Mouse (Mus musculus) CH12.LX (cell line): ENCODE results near the gene Pappa2.

Experiments used
- CTCF ChIP-seq, 2 experiments: IDR thresholded peaks in 1 of 2; conservative IDR thresholded peaks in 1 of 2; 2 replicates each; pipeline ENCODE4 v1.5.1; 2011 to 2012; ENCODE audit warnings: low read depth in 2 of 2, low read length in 2 of 2, improper control_type of control experiment in 1 of 2, inconsistent platforms in 1 of 2, mild to moderate bottlenecking in 1 of 2, moderate library complexity in 1 of 2
- HCFC1 ChIP-seq: IDR thresholded peaks from 2 replicates; pipeline ENCODE4 v1.6.1; 2012; ENCODE audit warnings: low read depth, mild to moderate bottlenecking, inconsistent platforms, low read length, improper control_type of control experiment
- MXI1 ChIP-seq: IDR thresholded peaks from 2 replicates; pipeline ENCODE4 v1.6.1; 2011; ENCODE audit warnings: mild to moderate bottlenecking, low read depth, low read length, improper control_type of control experiment
- NELFE ChIP-seq: IDR thresholded peaks from 2 replicates; pipeline ENCODE4 v1.6.1; 2011; ENCODE audit warnings: low read depth, low read length, improper control_type of control experiment
- NRF1 ChIP-seq: IDR thresholded peaks from 2 replicates; pipeline ENCODE4 v1.6.1; 2014; ENCODE audit warnings: low read depth, mild to moderate bottlenecking, inconsistent platforms, low read length, improper control_type of control experiment, moderate library complexity
- RAD21 ChIP-seq: IDR thresholded peaks from 2 replicates; pipeline ENCODE4 v1.6.1; 2011; ENCODE audit warnings: low read depth, mild to moderate bottlenecking, low read length, improper control_type of control experiment, moderate library complexity
- USF1 ChIP-seq: IDR thresholded peaks from 2 replicates; pipeline ENCODE4 v1.6.1; 2014; ENCODE audit warnings: low read depth, mild to moderate bottlenecking, inconsistent platforms, low read length, improper control_type of control experiment
- USF2 ChIP-seq: conservative IDR thresholded peaks from 2 replicates; pipeline ENCODE4 v1.6.1; 2011; ENCODE audit warnings: low read depth, low read length, improper control_type of control experiment

GRCm38 (mm10) chr1:158949041-158949440 lies 31.2 kb downstream of the Pappa2 start:
- no peak for TF ChIP-seq NELFE
- no peak for TF ChIP-seq USF2
- no peak for TF ChIP-seq RAD21
- no peak for TF ChIP-seq USF1
- no peak for TF ChIP-seq NRF1
- no peak for TF ChIP-seq HCFC1
- no peak for TF ChIP-seq MXI1
- no peak for TF ChIP-seq CTCF (conservative IDR thresholded peaks at IDR 0.05 in 1 of 2, IDR thresholded peaks at IDR 0.05 in 1 of 2; ENCODE audit: low read depth in 2 of 2, low read length in 2 of 2)
